Mouse (Mus musculus) lung, adult 2 months (tissue): ENCODE measurements around the gene Sorcs3. TPM values are rescaled to one million over a fixed set of nuclear protein-coding genes. Genes with fewer than 3 reads are reported as not detected.

Experiments used
- DNase-seq: peaks from one replicate; pipeline ENCODE4 v3.0.0; 2022
- H3K4me1 ChIP-seq: fragments of 200-500 bp; 2 replicates; pipeline ENCODE4 v1.6.1; 2011; ENCODE audit warnings: low read length; ENCODE audit not compliant: control insufficient read depth, insufficient read depth
- H3K4me3 ChIP-seq: fragments of 200-500 bp; replicated peaks from 2 replicates; pipeline ENCODE3; 2011; ENCODE audit warnings: low read depth, mild to moderate bottlenecking, control low read depth, low read length; ENCODE audit errors: extremely low read depth
- CTCF ChIP-seq: fragments of 200-500 bp; IDR thresholded peaks from 2 replicates; pipeline ENCODE4 v1.5.1; 2011; ENCODE audit warnings: mild to moderate bottlenecking, low read length, control low read depth; ENCODE audit not compliant: insufficient read depth
- POLR2A ChIP-seq: fragments of 200-500 bp; IDR thresholded peaks from 2 replicates; pipeline ENCODE4 v1.6.1; 2011; ENCODE audit warnings: low read depth, mild to moderate bottlenecking, control low read depth, low read length, borderline replicate concordance; ENCODE audit errors: extremely low read depth
- WGBS: fragments of 180-500 bp; shearing (Covaris S2); methylation state at CpG from one replicate; pipeline ENCODE4 v1.1.7; 2018; 5-methylcytosine and 5-hydroxymethylcytosine counted together
- polyA plus RNA-seq: library from polyadenylated mRNA; depleted of rRNA; stranded (reverse); fragments of >200 nt; gene quantifications from 2 replicates; pipeline ENCODE4 v1.2.3, GENCODE M21; 2012

Sorcs3 gene
- polyA plus RNA-seq, 1 experiment: 0.04 TPM

DNA sequence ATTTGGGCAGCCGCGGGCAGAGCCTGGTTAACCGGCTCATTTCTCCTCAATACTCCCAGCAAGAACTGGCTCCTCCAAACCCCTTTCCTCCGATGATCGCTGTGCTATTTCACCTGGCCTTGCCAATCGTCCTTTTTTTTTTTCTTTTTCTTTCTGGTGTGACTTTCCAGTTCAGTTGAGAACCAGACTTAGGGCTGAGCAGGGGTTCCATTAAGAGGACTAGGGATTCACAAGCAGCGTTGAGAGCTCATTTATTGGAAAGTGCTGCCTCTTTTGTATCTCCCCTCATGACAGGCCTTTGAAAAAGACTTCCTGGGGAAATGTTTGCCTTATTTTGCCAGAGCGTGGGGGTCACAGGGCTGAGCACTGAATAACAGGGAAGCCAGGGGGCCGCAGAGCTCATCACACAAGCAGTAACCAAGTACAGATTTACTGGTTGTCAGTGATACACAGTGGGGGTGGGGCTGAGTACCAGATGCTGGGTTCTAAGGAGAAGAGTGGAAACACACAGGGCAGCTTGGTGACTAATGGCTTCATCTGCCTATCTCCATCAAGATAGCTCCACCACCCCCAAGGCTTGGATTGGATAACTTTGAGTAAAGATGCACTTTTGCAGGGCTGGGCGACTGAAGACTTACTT lies 2.0 kb downstream of the Sorcs3 start:
- TF ChIP-seq CTCF (no peak), POLR2A (no peak)
- Histone ChIP-seq H3K4me3 (no peak overlapping the region), H3K4me1 (no peaks in the 10 kb centered on the region)
- WGBS: 14% methylated on average over 10 of the region's 10 CpGs
- no peak for DNase-seq

- no peak for TF ChIP-seq CTCF
- TF ChIP-seq POLR2A: no peak
- Histone ChIP-seq H3K4me1 (no peaks in the 10 kb centered on the region), H3K4me3 (no peak overlapping the region)
- DNase-seq: no peak
These were observed 9.6 kb downstream of the Sorcs3 start for GRCm38 (mm10) chr19:48215379-48215778.

GRCm38 (mm10) chr19:48237786-48238372 lies 32.1 kb downstream of the Sorcs3 start:
- no peak for DNase-seq
- no peaks in the 10 kb centered on the region for H3K4me1 ChIP-seq
- 53% methylated on average over 13 of the region's 13 CpGs for WGBS
- H3K4me3 ChIP-seq: no peak overlapping the region
- TF ChIP-seq CTCF (no peak), POLR2A (no peak)

GRCm38 (mm10) chr19:48238391-48238790 lies 32.6 kb downstream of the Sorcs3 start:
- 82% methylated on average over 9 of the region's 9 CpGs for WGBS
- no peak overlapping the region for H3K4me3 ChIP-seq
- no peaks in the 10 kb centered on the region for H3K4me1 ChIP-seq
- TF ChIP-seq CTCF (no peak), POLR2A (no peak)
- DNase-seq: no peak

GRCm38 (mm10) chr19:48240960-48241359 lies 35.1 kb downstream of the Sorcs3 start:
- no peak for DNase-seq
- H3K4me1 ChIP-seq: no peaks in the 10 kb centered on the region
- WGBS: 71% methylated on average over 2 of the region's 2 CpGs
- TF ChIP-seq CTCF: no peak
- no peak overlapping the region for H3K4me3 ChIP-seq

GRCm38 (mm10) chr19:48244036-48244435 lies 38.2 kb downstream of the Sorcs3 start:
- TF ChIP-seq POLR2A (no peak), CTCF (no peak)
- 60% methylated on average over 3 of the region's 3 CpGs for WGBS
- H3K4me3 ChIP-seq: no peak overlapping the region
- no peaks in the 10 kb centered on the region for H3K4me1 ChIP-seq
- no peak for DNase-seq

- Histone ChIP-seq H3K4me1 (no peaks in the 10 kb centered on the region), H3K4me3 (no peak overlapping the region)
- TF ChIP-seq POLR2A (no peak), CTCF (no peak)
- DNase-seq: no peak
- WGBS: 64% methylated on average over 7 of the region's 7 CpGs
These were observed 53.4 kb downstream of the Sorcs3 start for GRCm38 (mm10) chr19:48259223-48259622.

- TF ChIP-seq CTCF: no peak
- no peak for DNase-seq
- 82% methylated on average over 8 of the region's 8 CpGs for WGBS
- Histone ChIP-seq H3K4me3 (no peak overlapping the region), H3K4me1 (no peaks in the 10 kb centered on the region)
These were observed 54.8 kb downstream of the Sorcs3 start for GRCm38 (mm10) chr19:48260671-48261070.

GRCm38 (mm10) chr19:48263750-48264149 lies 57.9 kb downstream of the Sorcs3 start:
- 75% methylated on average over 5 of the region's 5 CpGs for WGBS
- no peak for TF ChIP-seq CTCF
- TF ChIP-seq POLR2A: no peak
- H3K4me3 ChIP-seq: no peak overlapping the region
- H3K4me1 ChIP-seq: no peaks in the 10 kb centered on the region
- no peak for DNase-seq

DNA sequence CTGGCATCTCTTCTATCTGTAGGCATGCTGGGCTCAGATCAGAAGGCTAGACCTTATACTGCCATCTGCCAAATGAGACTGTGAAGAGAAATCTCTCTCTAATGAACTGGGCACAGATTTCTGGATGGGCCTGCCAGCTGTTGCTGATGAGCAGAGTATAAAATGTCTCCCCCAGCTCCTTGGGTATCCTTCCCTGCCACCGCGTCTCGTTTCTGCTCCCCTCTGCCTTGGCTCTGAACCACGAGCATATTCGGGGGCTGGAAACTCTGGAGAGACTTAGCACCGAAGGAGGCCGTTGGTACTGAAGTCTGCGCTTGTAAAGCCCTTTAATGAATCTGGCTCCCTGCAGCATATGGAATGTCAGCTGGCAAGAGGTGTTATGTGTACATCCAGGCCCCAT lies 74.4 kb downstream of the Sorcs3 start:
- H3K4me3 ChIP-seq: no peak overlapping the region
- no peaks in the 10 kb centered on the region for H3K4me1 ChIP-seq
- DNase-seq: no peak
- TF ChIP-seq POLR2A (no peak), CTCF (no peak)
- 62% methylated on average over 8 of the region's 8 CpGs for WGBS
